Mouse (Mus musculus) bone marrow macrophage, adult 2 months (primary cell): Measurements from ENCODE around the gene Letm1.

ENCODE experiments used
- CTCF ChIP-seq: IDR thresholded peaks from 2 replicates; pipeline ENCODE4 v1.5.1; 2012; ENCODE audit warnings: low read depth, mild to moderate bottlenecking, low read length, moderate library complexity
- POLR2A ChIP-seq: IDR thresholded peaks from 2 replicates; pipeline ENCODE4 v1.6.1; 2012; ENCODE audit warnings: mild to moderate bottlenecking, low read depth, low read length, borderline replicate concordance

DNA sequence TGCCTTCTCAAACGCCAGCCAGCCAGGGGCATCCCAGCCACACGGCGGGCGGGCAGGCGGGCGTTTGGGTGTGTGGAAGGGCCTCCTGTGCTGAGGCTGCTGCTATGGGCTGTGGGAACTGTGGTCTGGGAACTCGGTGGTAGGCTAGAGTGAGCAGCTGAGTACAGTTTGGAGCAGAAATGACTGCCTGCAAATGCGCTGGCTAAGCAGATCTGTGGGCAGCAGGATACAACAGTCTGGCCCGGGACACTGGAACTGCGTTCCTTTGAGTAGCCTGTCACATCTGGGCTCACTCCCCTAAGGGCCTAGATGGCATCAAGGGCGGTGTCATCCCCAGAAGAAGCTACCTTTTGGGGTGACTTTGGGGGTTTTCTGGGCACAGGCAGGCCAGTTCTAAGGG, 80.8 kb downstream of the Letm1 start:
- TF ChIP-seq CTCF (no peak), POLR2A (no peak)
